Mouse (Mus musculus): ENCODE measurements around the gene Hus1b. TPM values are rescaled to one million over a fixed set of nuclear protein-coding genes. Genes with fewer than 3 reads are reported as not detected.

Hus1b gene
- 0.32 TPM in 1 of 2 replicates, not detected in the other for polyA plus RNA-seq (2016; fragmentation: Nextera tagmentation; extraction: Ambion mirVana)

GRCm38 (mm10) chr13:30947540-30947939 is at the start of gene Hus1b:
Hus1b (minus strand) TSS chr13:30947759.
- Histone ChIP-seq H3K36me3 (replicated peaks) (peaks cover 8% of the 10 kb centered on the region; the same call in 1 of the 2 replicates), H3K27ac (replicated peaks) (no peak within 1 kb of the TSS), H3K27me3 (replicated peaks; ENCODE audit: low read depth, poor library complexity, severe bottlenecking) (no peaks in the 10 kb centered on the region), H3K4me1 (no peaks in the 10 kb centered on the region), H3K4me3 (no peak within 1 kb of the TSS), H3K9me3 (no peaks in the 10 kb centered on the region)
- 90% methylated on average over 11 of the region's 11 CpGs for WGBS
- DNase-seq (ENCODE audit: low spot score): no peak

- Histone ChIP-seq H3K27me3 (replicated peaks; ENCODE audit: low read depth, poor library complexity, severe bottlenecking) (peaks cover 13% of the 10 kb centered on the region), H3K9me3 (no peaks in the 10 kb centered on the region), H3K36me3 (replicated peaks) (no peaks in the 10 kb centered on the region), H3K4me3 (no peak overlapping the region), H3K27ac (replicated peaks) (no peak overlapping the region), H3K4me1 (no peaks in the 10 kb centered on the region; the same call in 1 of the 2 replicates)
- 70% methylated on average over 6 of the region's 6 CpGs for WGBS
- no peak for DNase-seq (ENCODE audit: low spot score)
Observed at GRCm38 (mm10) chr13:30994249-30994858, 46.8 kb upstream of the Hus1b start.

- no peaks in the 10 kb centered on the region; the same call in 1 of the 2 replicates for H3K4me1 ChIP-seq
- no peaks in the 10 kb centered on the region for H3K36me3 ChIP-seq (replicated peaks)
- H3K27me3 ChIP-seq (replicated peaks; ENCODE audit: low read depth, poor library complexity, severe bottlenecking): peaks cover 13% of the 10 kb centered on the region
- no peak overlapping the region for H3K4me3 ChIP-seq
- H3K27ac ChIP-seq (replicated peaks): no peak overlapping the region
- H3K9me3 ChIP-seq: no peaks in the 10 kb centered on the region
- WGBS: 35% methylated on average over 3 of the region's 3 CpGs
- peak; percentile 69 for DNase-seq (ENCODE audit: low spot score)
Observed at GRCm38 (mm10) chr13:30993819-30994218, 46.3 kb upstream of the Hus1b start.

DNA sequence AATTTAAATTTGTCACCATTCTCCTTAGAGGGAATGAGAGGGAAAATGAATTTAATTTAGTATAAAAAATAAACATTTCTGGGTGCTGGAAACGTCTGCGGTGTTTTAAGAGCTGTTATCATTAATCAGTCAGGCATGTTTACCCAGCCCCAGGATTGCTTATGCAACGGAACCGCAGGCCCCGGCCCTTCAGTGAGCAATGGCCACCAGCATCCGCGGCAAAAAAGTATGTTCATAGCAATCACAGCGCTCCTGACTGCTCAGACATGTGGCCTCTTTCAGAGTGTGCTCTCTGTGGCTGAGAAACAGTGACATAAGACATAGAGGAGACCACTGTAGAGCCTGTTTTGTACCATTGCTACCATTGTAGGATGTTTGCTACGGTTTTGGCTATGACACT is 42.7 kb upstream of the Hus1b start:
- Histone ChIP-seq H3K27ac (replicated peaks) (no peak overlapping the region), H3K9me3 (no peaks in the 10 kb centered on the region), H3K4me1 (peaks cover 11% of the 10 kb centered on the region), H3K4me3 (no peak overlapping the region), H3K27me3 (replicated peaks; ENCODE audit: low read depth, poor library complexity, severe bottlenecking) (peaks cover 49% of the 10 kb centered on the region), H3K36me3 (replicated peaks) (no peaks in the 10 kb centered on the region)
- WGBS: 78% methylated on average over 9 of the region's 9 CpGs
- no peak for DNase-seq (ENCODE audit: low spot score)

DNA sequence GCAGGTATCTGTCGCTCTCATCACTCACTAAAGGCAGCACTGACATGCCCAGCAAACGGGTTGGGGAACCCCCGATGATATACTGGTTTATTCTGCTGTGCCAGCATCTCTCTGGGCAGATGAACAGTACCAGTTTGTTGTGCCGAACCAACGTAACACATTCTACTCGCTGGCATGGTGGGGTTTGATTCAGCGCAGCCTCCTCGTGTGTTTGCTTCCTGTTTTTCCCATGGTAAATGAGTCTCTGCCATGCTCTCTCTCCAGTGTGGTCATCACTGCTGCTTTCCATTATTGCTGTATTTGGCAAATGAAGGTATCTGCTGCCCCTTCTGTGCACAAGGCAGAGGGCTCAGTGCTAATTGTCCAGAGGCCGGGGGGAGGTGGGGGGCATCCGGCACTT is 42.2 kb upstream of the Hus1b start:
- Histone ChIP-seq H3K9me3 (no peaks in the 10 kb centered on the region), H3K4me3 (no peak overlapping the region), H3K27me3 (replicated peaks; ENCODE audit: low read depth, poor library complexity, severe bottlenecking) (peaks cover 54% of the 10 kb centered on the region), H3K36me3 (replicated peaks) (no peaks in the 10 kb centered on the region), H3K4me1 (peaks cover 16% of the 10 kb centered on the region), H3K27ac (replicated peaks) (no peak overlapping the region)
- WGBS: 88% methylated on average over 10 of the region's 10 CpGs
- DNase-seq (ENCODE audit: low spot score): no peak

DNA sequence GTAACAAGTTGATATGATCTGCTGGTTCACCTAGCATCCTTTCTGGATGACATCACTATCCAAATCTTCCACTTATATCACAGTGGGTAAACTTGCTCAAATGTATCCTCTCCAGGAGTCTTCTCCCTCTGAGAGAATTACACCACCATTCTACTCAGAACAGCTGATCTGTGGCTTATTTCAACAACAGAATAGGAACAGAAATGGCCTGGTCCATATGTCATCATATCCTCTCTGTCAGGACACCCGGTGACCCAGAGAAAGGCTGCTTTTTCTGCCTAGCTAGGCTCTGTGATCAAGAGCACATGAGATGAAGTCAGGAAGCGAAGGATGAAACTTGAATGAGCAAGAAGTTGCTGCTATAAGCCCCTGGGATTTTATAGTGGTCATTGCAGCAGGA is 40.1 kb upstream of the Hus1b start:
- DNase-seq (ENCODE audit: low spot score): no peak
- H3K4me3 ChIP-seq: no peak overlapping the region
- H3K4me1 ChIP-seq: peaks cover 16% of the 10 kb centered on the region
- H3K27me3 ChIP-seq (replicated peaks; ENCODE audit: low read depth, poor library complexity, severe bottlenecking): peaks cover 58% of the 10 kb centered on the region
- H3K36me3 ChIP-seq (replicated peaks): no peaks in the 10 kb centered on the region
- WGBS: 90% methylated on average over 2 of the region's 2 CpGs
- H3K27ac ChIP-seq (replicated peaks): no peak overlapping the region
- no peaks in the 10 kb centered on the region for H3K9me3 ChIP-seq

DNA sequence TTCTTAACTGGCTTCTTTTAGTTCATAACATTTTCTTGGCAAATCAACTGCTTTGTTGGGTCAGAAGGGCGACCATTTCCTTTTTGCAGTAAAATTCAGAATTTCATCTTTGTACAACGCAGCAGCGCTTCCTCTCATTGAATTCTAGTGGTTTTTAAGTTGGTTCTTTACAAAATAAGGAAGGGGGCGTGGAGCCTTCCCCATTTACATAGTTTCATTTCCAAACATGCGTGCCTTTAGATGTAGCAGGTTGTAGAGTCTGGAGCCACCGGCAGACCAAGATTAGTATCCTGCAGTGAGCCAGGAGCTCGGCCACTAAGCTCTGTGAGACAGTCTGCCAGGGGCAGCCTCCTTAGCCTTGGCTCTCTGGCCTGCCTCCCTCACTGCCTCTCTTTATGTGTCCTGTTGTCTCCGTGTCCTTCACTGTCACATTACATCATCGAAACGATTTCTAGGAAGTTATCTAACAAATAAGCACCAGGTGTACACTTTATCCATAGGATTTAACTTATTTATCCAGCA is 39.4 kb upstream of the Hus1b start:
- no peak for DNase-seq (ENCODE audit: low spot score)
- WGBS: 75% methylated on average over 10 of the region's 10 CpGs
- no peaks in the 10 kb centered on the region for H3K36me3 ChIP-seq (replicated peaks)
- H3K27me3 ChIP-seq (replicated peaks; ENCODE audit: low read depth, poor library complexity, severe bottlenecking): peaks cover 57% of the 10 kb centered on the region
- H3K4me3 ChIP-seq: no peak overlapping the region
- peaks cover 16% of the 10 kb centered on the region for H3K4me1 ChIP-seq
- H3K27ac ChIP-seq (replicated peaks): no peak overlapping the region
- no peaks in the 10 kb centered on the region for H3K9me3 ChIP-seq

GRCm38 (mm10) chr13:30985598-30986466 is 38.3 kb upstream of the Hus1b start:
- peaks cover 16% of the 10 kb centered on the region for H3K4me1 ChIP-seq
- WGBS: 14% methylated on average over 27 of the region's 27 CpGs
- H3K9me3 ChIP-seq: no peaks in the 10 kb centered on the region
- peak overlapping the region; percentile 66 for H3K27ac ChIP-seq (replicated peaks)
- peak overlapping the region; percentile 51 for H3K4me3 ChIP-seq
- peaks cover 48% of the 10 kb centered on the region for H3K27me3 ChIP-seq (replicated peaks; ENCODE audit: low read depth, poor library complexity, severe bottlenecking)
- peak; percentile 56 for DNase-seq (ENCODE audit: low spot score)
- no peaks in the 10 kb centered on the region for H3K36me3 ChIP-seq (replicated peaks)

- no peaks in the 10 kb centered on the region for H3K36me3 ChIP-seq (replicated peaks)
- H3K27ac ChIP-seq (replicated peaks): peak overlapping the region; percentile 57
- DNase-seq (ENCODE audit: low spot score): no peak
- H3K4me3 ChIP-seq: peak overlapping the region; percentile 51
- 20% methylated on average over 13 of the region's 13 CpGs for WGBS
- H3K4me1 ChIP-seq: peaks cover 16% of the 10 kb centered on the region
- no peaks in the 10 kb centered on the region for H3K9me3 ChIP-seq
- peaks cover 48% of the 10 kb centered on the region for H3K27me3 ChIP-seq (replicated peaks; ENCODE audit: low read depth, poor library complexity, severe bottlenecking)
Observed at GRCm38 (mm10) chr13:30985275-30985597, 37.7 kb upstream of the Hus1b start.

DNA sequence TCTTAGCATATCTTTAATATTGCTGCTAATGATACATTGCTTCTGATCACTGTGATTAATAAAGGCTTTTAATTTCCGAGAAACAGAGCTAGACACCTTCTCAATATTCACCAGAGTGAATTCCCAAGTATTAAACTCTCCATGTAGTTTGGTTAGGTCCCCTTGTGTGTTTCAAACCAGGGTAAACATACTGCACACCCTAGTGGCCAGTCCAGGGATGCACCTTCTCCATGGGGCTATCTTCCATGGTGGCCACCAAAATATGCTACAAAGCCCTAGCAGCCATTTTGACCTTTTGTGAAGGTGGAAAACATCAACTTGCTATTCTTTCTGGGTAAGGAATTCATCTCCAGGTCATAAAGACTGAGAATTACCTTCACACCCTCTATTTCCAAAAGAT is 34.1 kb upstream of the Hus1b start:
- 67% methylated on average over 1 of the region's 1 CpGs for WGBS
- peak; percentile 34 for DNase-seq (ENCODE audit: low spot score)
- Histone ChIP-seq H3K4me3 (no peak overlapping the region), H3K27me3 (replicated peaks; ENCODE audit: low read depth, poor library complexity, severe bottlenecking) (peaks cover 30% of the 10 kb centered on the region), H3K9me3 (no peaks in the 10 kb centered on the region), H3K36me3 (replicated peaks) (no peaks in the 10 kb centered on the region), H3K4me1 (peaks cover 16% of the 10 kb centered on the region), H3K27ac (replicated peaks) (no peak overlapping the region)

- H3K36me3 ChIP-seq (replicated peaks): no peaks in the 10 kb centered on the region
- 73% methylated on average over 4 of the region's 4 CpGs for WGBS
Observed at GRCm38 (mm10) chr13:30978224-30978623, 30.7 kb upstream of the Hus1b start.

GRCm38 (mm10) chr13:30976536-30977084 is 29.1 kb upstream of the Hus1b start:
- Histone ChIP-seq H3K27ac (replicated peaks) (no peak overlapping the region), H3K27me3 (replicated peaks; ENCODE audit: low read depth, poor library complexity, severe bottlenecking) (0 out of 2 replicates have a peak, but pooled peaks cover 4% of the 10 kb centered on the region), H3K4me3 (no peak overlapping the region), H3K36me3 (replicated peaks) (no peaks in the 10 kb centered on the region), H3K9me3 (no peaks in the 10 kb centered on the region), H3K4me1 (peaks cover 22% of the 10 kb centered on the region)
- no peak for DNase-seq (ENCODE audit: low spot score)
- 64% methylated on average over 8 of the region's 8 CpGs for WGBS

More at GRCm38 (mm10) chr13:30978224-30978623, 30.7 kb upstream of the Hus1b start:
- peaks cover 10% of the 10 kb centered on the region for H3K4me1 ChIP-seq
- H3K27me3 ChIP-seq (replicated peaks; ENCODE audit: low read depth, poor library complexity, severe bottlenecking): 0 out of 2 replicates have a peak, but pooled peaks cover 4% of the 10 kb centered on the region
- no peaks in the 10 kb centered on the region for H3K9me3 ChIP-seq
- H3K27ac ChIP-seq (replicated peaks): no peak overlapping the region
- no peak for DNase-seq (ENCODE audit: low spot score)
- H3K4me3 ChIP-seq: no peak overlapping the region
